Mouse (Mus musculus): ENCODE data around the gene Tmem233. TPM values are rescaled to one million over a fixed set of nuclear protein-coding genes. Genes with fewer than 3 reads are reported as not detected.

Tmem233 gene
- not detected in 2 replicates for polyA plus RNA-seq (2014; fragmentation: Nextera tagmentation; extraction: Ambion mirVana)

DNA sequence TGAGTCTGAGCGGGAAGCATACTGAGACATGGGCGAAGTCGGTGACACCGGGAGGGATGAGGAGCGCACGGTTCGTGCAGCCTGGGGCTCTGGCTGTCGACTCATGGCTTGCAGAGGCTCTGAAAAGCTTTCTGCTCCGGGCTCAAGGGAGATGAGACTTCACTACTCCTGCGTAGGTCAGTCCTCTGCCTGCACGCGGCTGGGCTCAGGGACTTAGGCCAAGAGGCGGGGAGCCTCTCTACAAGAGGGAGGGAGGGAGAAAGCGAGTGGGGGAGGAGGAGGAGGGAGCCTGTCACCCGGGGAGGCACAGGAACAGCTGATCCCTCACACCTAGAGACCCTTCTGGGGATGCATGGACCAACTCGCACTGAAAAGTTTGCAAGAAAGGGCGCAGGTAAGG, at the start of gene Tmem233:
Tmem233 (minus strand) TSS at position 164 of the 400 bp plus-strand sequence.
- Histone ChIP-seq H3K36me3 (replicated peaks; ENCODE audit: control insufficient read depth, insufficient read depth) (no peaks in the 10 kb centered on the region), H3K4me1 (replicated peaks; ENCODE audit: control insufficient read depth, insufficient read depth, low read length) (no peaks in the 10 kb centered on the region), H3K9me3 (ENCODE audit: control insufficient read depth, low read length) (no peaks in the 10 kb centered on the region), H3K27ac (no peak within 1 kb of the TSS), H3K4me3 (replicated peaks; ENCODE audit: low read length) (no peak within 1 kb of the TSS), H3K9ac (no peak within 1 kb of the TSS), H3K4me2 (replicated peaks) (no peak within 1 kb of the TSS), H3K27me3 (ENCODE audit: control insufficient read depth, insufficient read depth, low read length) (peaks cover 22% of the 10 kb centered on the region)
- ATAC-seq (ENCODE audit: low FRiP score) (no peak), DNase-seq (ENCODE audit: low spot score) (no peak)
- 17% methylated on average over 17 of the region's 17 CpGs for WGBS

DNA sequence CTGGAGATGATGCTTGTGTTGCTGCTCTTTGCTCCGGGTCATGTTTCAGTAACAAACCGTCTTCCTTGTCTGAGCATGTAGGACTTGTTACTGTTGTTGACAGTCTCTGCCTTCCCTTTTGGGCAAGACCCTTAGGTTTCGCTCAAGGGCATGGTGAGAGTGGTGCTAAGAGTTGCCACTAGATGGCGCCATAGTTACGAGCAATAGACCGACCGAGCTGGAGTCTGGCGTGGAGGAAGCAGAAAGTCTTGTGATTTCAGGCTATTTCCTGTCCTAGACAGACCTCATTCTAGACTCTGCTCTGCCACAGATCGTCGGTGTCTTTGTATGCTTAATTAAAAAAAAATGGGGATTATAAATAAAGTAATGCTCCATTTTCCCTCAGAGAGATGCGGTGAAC, 40.3 kb upstream of the Tmem233 start:
- DNase-seq (ENCODE audit: low spot score) (peak; percentile 95), ATAC-seq (ENCODE audit: low FRiP score) (peak; percentile 74)
- Histone ChIP-seq H3K9me3 (ENCODE audit: control insufficient read depth, low read length) (no peaks in the 10 kb centered on the region), H3K27ac (no peak overlapping the region), H3K4me1 (replicated peaks; ENCODE audit: control insufficient read depth, insufficient read depth, low read length) (0 out of 2 replicates have a peak, but pooled peaks cover 3% of the 10 kb centered on the region), H3K9ac (no peak overlapping the region), H3K4me2 (replicated peaks) (no peak overlapping the region), H3K4me3 (replicated peaks; ENCODE audit: low read length) (no peak overlapping the region), H3K27me3 (ENCODE audit: control insufficient read depth, insufficient read depth, low read length) (0 out of 2 replicates have a peak, but pooled peaks cover 5% of the 10 kb centered on the region), H3K36me3 (replicated peaks; ENCODE audit: control insufficient read depth, insufficient read depth) (no peaks in the 10 kb centered on the region)
- WGBS: 11% methylated on average over 11 of the region's 11 CpGs

DNA sequence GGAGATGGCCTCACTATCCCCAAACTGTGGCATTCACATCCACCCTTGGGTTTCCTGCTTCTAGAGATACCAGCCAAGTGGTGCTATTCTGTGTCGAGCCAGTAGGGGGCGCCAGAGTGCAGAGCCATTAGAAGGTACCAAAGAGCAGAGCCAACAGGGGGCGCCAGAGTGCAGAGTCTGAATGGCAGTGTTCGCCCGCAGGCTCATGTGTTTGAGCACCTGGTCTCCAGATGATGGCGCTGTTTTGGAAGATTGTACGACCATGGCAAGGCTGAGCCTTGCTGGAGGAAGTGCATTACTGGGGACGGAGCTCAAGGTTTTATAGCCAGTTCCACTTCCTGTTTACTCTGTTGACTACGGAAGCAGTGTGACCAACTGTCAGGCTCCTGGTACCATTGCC, 33.5 kb upstream of the Tmem233 start:
- WGBS: 47% methylated on average over 9 of the region's 9 CpGs

DNA sequence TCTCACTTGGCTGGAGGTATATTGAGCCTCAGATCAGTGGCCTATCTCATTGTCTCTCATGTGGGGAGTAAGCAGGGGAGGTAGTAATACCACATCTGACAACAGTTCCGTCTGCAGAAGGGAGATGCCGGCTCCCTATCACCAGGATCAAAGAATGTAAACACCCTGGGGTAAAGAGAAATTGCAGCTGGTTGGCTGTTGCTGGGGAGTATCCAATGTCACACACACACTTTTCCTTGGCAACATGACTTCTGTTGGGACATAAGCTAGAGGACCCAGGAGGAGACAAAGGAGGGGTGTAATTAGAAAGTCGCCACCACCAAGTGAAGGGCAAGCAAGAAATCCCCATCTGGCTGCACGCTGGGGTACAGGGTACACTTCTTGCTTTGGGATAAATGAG, 33.1 kb upstream of the Tmem233 start:
- no peak for DNase-seq (ENCODE audit: low spot score)
- WGBS: 60% methylated on average over 4 of the region's 4 CpGs
- no peak overlapping the region for H3K9ac ChIP-seq

More for the DNA sequence above, 33.5 kb upstream of the Tmem233 start:
- DNase-seq (ENCODE audit: low spot score) (peak; percentile 63), ATAC-seq (ENCODE audit: low FRiP score) (no peak)
- H3K4me3 ChIP-seq (replicated peaks; ENCODE audit: low read length): no peak overlapping the region
- H3K36me3 ChIP-seq (replicated peaks; ENCODE audit: control insufficient read depth, insufficient read depth): no peaks in the 10 kb centered on the region
- no peaks in the 10 kb centered on the region for H3K9me3 ChIP-seq (ENCODE audit: control insufficient read depth, low read length)
- no peak overlapping the region for H3K4me2 ChIP-seq (replicated peaks)
- H3K27ac ChIP-seq: no peak overlapping the region
- no peaks in the 10 kb centered on the region for H3K27me3 ChIP-seq (ENCODE audit: control insufficient read depth, insufficient read depth, low read length)
- no peaks in the 10 kb centered on the region for H3K4me1 ChIP-seq (replicated peaks; ENCODE audit: control insufficient read depth, insufficient read depth, low read length)
- H3K9ac ChIP-seq: no peak overlapping the region

DNA sequence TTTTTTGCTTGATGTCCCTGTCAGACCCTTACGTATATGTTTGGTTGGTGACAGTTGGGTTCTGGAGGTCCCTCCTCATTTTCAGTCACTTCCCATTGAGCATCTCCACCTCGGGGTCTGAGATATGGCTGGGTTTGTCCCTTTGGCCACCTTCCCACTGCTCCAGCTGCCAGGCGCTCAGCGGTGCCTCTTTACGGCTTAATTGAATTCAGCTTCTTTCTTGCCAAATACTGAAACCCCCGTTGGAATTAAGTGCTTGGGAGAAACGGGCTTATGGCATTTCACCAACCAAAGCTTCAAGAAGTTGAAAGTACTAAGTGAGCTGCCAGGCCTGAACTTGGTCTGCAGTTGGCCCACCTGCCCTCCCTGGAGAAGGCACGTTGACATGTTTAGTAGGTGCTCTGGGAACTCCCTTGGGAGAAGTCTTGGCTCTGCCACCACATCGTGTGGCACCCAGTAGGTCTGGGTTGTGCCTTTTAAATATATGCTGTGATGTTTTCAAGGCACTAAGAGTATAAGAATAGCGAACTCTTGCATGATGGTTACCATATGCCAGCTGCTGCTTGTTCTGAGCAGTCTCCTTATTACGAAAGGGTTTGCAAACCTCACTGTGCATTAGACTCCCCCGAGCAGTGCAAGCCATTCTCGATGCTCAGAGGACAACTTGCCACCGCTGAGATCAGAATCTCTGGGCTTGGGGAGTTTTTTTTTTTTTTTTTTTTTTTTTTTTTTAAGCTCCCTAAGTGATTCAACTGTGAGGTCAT, 32.2 kb upstream of the Tmem233 start:
- Histone ChIP-seq H3K4me1 (replicated peaks; ENCODE audit: control insufficient read depth, insufficient read depth, low read length) (no peaks in the 10 kb centered on the region), H3K4me2 (replicated peaks) (no peak overlapping the region), H3K27ac (no peak overlapping the region), H3K9me3 (ENCODE audit: control insufficient read depth, low read length) (no peaks in the 10 kb centered on the region), H3K9ac (no peak overlapping the region), H3K27me3 (ENCODE audit: control insufficient read depth, insufficient read depth, low read length) (no peaks in the 10 kb centered on the region), H3K36me3 (replicated peaks; ENCODE audit: control insufficient read depth, insufficient read depth) (no peaks in the 10 kb centered on the region), H3K4me3 (replicated peaks; ENCODE audit: low read length) (no peak overlapping the region)
- peak; percentile 55 for DNase-seq (ENCODE audit: low spot score)
- no peak for ATAC-seq (ENCODE audit: low FRiP score)
- WGBS: 68% methylated on average over 14 of the region's 14 CpGs

More for the DNA sequence above, 33.1 kb upstream of the Tmem233 start:
- Histone ChIP-seq H3K36me3 (replicated peaks; ENCODE audit: control insufficient read depth, insufficient read depth) (no peaks in the 10 kb centered on the region), H3K27me3 (ENCODE audit: control insufficient read depth, insufficient read depth, low read length) (no peaks in the 10 kb centered on the region), H3K27ac (no peak overlapping the region), H3K4me1 (replicated peaks; ENCODE audit: control insufficient read depth, insufficient read depth, low read length) (no peaks in the 10 kb centered on the region), H3K9me3 (ENCODE audit: control insufficient read depth, low read length) (no peaks in the 10 kb centered on the region), H3K4me2 (replicated peaks) (no peak overlapping the region), H3K4me3 (replicated peaks; ENCODE audit: low read length) (no peak overlapping the region)
- no peak for ATAC-seq (ENCODE audit: low FRiP score)

DNA sequence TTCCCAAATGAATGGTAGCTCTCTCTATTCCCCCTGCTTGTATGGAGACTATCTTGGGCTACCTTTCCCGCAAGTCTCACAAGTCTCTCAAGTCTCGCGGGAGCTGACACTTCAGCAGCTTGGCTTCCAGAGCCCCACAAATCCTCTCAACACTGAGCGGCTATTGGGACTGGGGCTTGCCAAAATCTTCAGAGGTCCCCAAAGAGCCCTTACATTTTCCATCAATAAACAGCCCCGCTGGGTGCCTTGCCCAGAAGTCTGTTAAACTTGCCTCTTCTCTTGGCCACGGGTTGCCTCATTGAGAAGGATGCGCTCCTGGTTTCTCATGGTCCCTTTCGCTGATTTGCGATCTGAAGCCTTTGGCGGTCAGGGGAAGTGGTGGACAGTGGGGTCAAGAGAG, 25.6 kb upstream of the Tmem233 start:
- no peak overlapping the region for H3K4me3 ChIP-seq (replicated peaks; ENCODE audit: low read length)
- DNase-seq (ENCODE audit: low spot score): no peak
- 94% methylated on average over 10 of the region's 10 CpGs for WGBS
- H3K36me3 ChIP-seq (replicated peaks; ENCODE audit: control insufficient read depth, insufficient read depth): no peaks in the 10 kb centered on the region
- no peaks in the 10 kb centered on the region for H3K27me3 ChIP-seq (ENCODE audit: control insufficient read depth, insufficient read depth, low read length)
- H3K4me2 ChIP-seq (replicated peaks): no peak overlapping the region
- H3K27ac ChIP-seq: no peak overlapping the region
- H3K4me1 ChIP-seq (replicated peaks; ENCODE audit: control insufficient read depth, insufficient read depth, low read length): no peaks in the 10 kb centered on the region
- no peak overlapping the region for H3K9ac ChIP-seq
- no peaks in the 10 kb centered on the region for H3K9me3 ChIP-seq (ENCODE audit: control insufficient read depth, low read length)
- no peak for ATAC-seq (ENCODE audit: low FRiP score)

DNA sequence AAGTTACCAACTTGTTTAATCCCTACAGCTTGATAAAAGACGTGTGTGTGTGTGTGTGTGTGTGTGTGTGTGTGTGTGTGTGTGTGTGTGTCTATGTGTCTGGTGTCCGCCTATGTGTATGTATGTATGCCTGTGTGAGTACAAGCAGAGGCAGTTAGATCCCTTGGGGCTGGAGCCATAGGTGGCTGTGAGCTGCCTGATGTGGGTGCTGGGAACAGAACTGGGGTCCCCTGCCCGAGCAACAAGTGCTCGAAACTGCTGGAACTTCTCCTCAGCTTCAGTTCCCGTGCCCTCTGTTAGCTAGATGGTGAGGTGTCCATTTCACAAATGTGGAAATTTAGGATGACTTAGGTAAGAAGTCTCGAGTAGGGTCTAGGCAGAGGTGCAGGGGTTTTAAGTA, 1.2 kb upstream of the Tmem233 start:
- Histone ChIP-seq H3K27me3 (ENCODE audit: control insufficient read depth, insufficient read depth, low read length) (peaks cover 22% of the 10 kb centered on the region), H3K4me2 (replicated peaks) (no peak overlapping the region), H3K9ac (no peak overlapping the region), H3K9me3 (ENCODE audit: control insufficient read depth, low read length) (no peaks in the 10 kb centered on the region), H3K36me3 (replicated peaks; ENCODE audit: control insufficient read depth, insufficient read depth) (no peaks in the 10 kb centered on the region), H3K27ac (no peak overlapping the region), H3K4me1 (replicated peaks; ENCODE audit: control insufficient read depth, insufficient read depth, low read length) (no peaks in the 10 kb centered on the region), H3K4me3 (replicated peaks; ENCODE audit: low read length) (no peak overlapping the region)
- 94% methylated on average over 6 of the region's 6 CpGs for WGBS
- ATAC-seq (ENCODE audit: low FRiP score) (no peak), DNase-seq (ENCODE audit: low spot score) (no peak)

DNA sequence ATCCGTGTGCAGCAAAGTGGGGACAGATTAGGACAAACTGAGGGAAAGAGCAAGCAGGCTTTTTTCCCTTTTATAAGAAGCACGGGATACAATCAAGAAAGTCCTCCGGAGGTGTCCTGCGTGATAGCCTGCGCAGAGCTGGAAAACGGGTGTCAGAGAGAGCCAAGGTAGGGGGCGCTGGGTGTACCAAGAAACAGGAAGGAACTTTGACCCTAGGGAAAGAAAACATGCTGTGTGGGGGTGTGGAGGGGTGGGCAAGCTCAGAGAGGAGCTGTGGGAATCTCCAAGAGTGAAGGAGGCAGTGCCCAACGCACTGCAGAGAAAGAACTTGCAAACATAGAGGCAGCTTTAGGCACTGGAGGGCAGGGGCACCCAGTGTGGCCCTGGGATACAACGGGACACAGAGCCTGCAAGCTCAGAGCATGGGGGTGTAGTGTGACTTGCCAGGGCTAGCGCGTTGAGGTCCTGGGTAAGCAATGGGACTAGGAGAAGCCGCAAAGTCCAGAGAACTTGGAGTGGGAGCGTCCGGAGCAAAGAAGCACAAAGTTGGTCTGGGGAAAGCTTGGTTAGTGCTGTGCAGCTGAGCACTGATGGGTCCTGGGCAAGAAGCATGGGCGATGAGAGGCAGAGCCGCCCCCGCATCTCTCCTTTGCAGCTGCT, 673 bp downstream of the Tmem233 start:
- no peaks in the 10 kb centered on the region for H3K36me3 ChIP-seq (replicated peaks; ENCODE audit: control insufficient read depth, insufficient read depth)
- H3K4me1 ChIP-seq (replicated peaks; ENCODE audit: control insufficient read depth, insufficient read depth, low read length): no peaks in the 10 kb centered on the region
- H3K9me3 ChIP-seq (ENCODE audit: control insufficient read depth, low read length): no peaks in the 10 kb centered on the region
- H3K9ac ChIP-seq: no peak overlapping the region
- H3K27me3 ChIP-seq (ENCODE audit: control insufficient read depth, insufficient read depth, low read length): peaks cover 22% of the 10 kb centered on the region
- 33% methylated on average over 17 of the region's 17 CpGs for WGBS
- no peak overlapping the region for H3K4me3 ChIP-seq (replicated peaks; ENCODE audit: low read length)
- no peak overlapping the region for H3K4me2 ChIP-seq (replicated peaks)
- DNase-seq (ENCODE audit: low spot score): no peak
- ATAC-seq (ENCODE audit: low FRiP score): no peak
- no peak overlapping the region for H3K27ac ChIP-seq

DNA sequence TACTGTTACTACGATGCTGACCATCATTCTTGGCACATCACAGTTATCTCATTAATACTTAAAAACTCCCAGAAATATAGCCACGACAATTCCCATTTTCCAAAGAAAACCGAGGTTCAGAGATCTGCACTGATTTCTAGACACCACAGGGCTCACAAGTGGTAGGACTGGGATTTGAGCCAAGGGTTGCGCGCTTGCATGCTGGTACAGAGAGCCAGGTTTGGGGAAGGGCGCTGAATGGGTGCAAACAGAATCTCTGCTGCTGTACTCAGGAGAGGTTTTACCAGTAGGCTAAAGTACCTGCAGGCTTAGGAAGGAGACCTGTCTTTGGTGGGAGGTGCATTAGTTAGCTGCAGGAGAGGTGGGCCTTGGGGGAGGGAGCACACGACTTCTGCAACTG, 1.4 kb downstream of the Tmem233 start:
- Histone ChIP-seq H3K4me2 (replicated peaks) (no peak overlapping the region), H3K36me3 (replicated peaks; ENCODE audit: control insufficient read depth, insufficient read depth) (no peaks in the 10 kb centered on the region), H3K27ac (no peak overlapping the region), H3K9me3 (ENCODE audit: control insufficient read depth, low read length) (no peaks in the 10 kb centered on the region), H3K4me3 (replicated peaks; ENCODE audit: low read length) (no peak overlapping the region), H3K4me1 (replicated peaks; ENCODE audit: control insufficient read depth, insufficient read depth, low read length) (no peaks in the 10 kb centered on the region), H3K27me3 (ENCODE audit: control insufficient read depth, insufficient read depth, low read length) (peaks cover 22% of the 10 kb centered on the region), H3K9ac (no peak overlapping the region)
- no peak for ATAC-seq (ENCODE audit: low FRiP score)
- WGBS: 76% methylated on average over 7 of the region's 7 CpGs
- no peak for DNase-seq (ENCODE audit: low spot score)
